Mouse (Mus musculus): ENCODE results near the gene Mccc2. TPM values are rescaled to one million over a fixed set of nuclear protein-coding genes. Genes with fewer than 3 reads are reported as not detected.
"Not testable (repeated sequence)": the region's sequence is repeated elsewhere in the genome, so short reads cannot be mapped to it uniquely, and the experiment has no call there.

Gene Mccc2
- 11.2 and 13.3 TPM in 2 replicates for polyA plus RNA-seq (2012; rRNA removed)

GRCm38 (mm10) chr13:100014906-100015895, at the start of gene Mccc2:
TSS of gene Mccc2 (minus strand) at chr13:100015639.
- WGBS: under 1% methylated on average over 47 of the region's 47 CpGs

GRCm38 (mm10) chr13:100063936-100064335, 48.5 kb upstream of the Mccc2 start:
- DNase-seq (ENCODE audit: low read depth, low spot score): no peak
- WGBS: 92% methylated on average over 3 of the region's 3 CpGs

More at GRCm38 (mm10) chr13:100014906-100015895, at the start of gene Mccc2:
- DNase-seq (ENCODE audit: low read depth, low spot score): peak; percentile 86

GRCm38 (mm10) chr13:100057738-100058137, 42.3 kb upstream of the Mccc2 start:
- 93% methylated on average over 8 of the region's 8 CpGs for WGBS
- not testable (repeated sequence) for DNase-seq (ENCODE audit: low read depth, low spot score)

GRCm38 (mm10) chr13:100026013-100026412, 10.6 kb upstream of the Mccc2 start:
- DNase-seq (ENCODE audit: low read depth, low spot score): no peak
- 72% methylated on average over 6 of the region's 6 CpGs for WGBS

GRCm38 (mm10) chr13:100016891-100017290, 1.5 kb upstream of the Mccc2 start:
- no peak for DNase-seq (ENCODE audit: low read depth, low spot score)

GRCm38 (mm10) chr13:100015937-100016336, 498 bp upstream of the Mccc2 start:
- WGBS: 5% methylated on average over 8 of the region's 8 CpGs
- DNase-seq (ENCODE audit: low read depth, low spot score): no peak

More at GRCm38 (mm10) chr13:100016891-100017290, 1.5 kb upstream of the Mccc2 start:
- WGBS: 85% methylated on average over 9 of the region's 9 CpGs

GRCm38 (mm10) chr13:100005911-100006496, 9.4 kb downstream of the Mccc2 start:
- WGBS: 66% methylated on average over 12 of the region's 12 CpGs
- no peak for DNase-seq (ENCODE audit: low read depth, low spot score)

GRCm38 (mm10) chr13:100001790-100002196, 13.6 kb downstream of the Mccc2 start:
- peak; percentile 64 for DNase-seq (ENCODE audit: low read depth, low spot score)
- 26% methylated on average over 5 of the region's 5 CpGs for WGBS

- WGBS: 75% methylated on average over 3 of the region's 3 CpGs
- no peak for DNase-seq (ENCODE audit: low read depth, low spot score)
These were observed 16.4 kb downstream of the Mccc2 start for GRCm38 (mm10) chr13:99999078-99999477.

GRCm38 (mm10) chr13:99998099-99998498, 17.3 kb downstream of the Mccc2 start:
- no peak for DNase-seq (ENCODE audit: low read depth, low spot score)
- WGBS: 91% methylated on average over 3 of the region's 3 CpGs

- 77% methylated on average over 4 of the region's 4 CpGs for WGBS
- DNase-seq (ENCODE audit: low read depth, low spot score): no peak
These were observed 25.8 kb downstream of the Mccc2 start for GRCm38 (mm10) chr13:99989592-99989991.

- WGBS: 93% methylated on average over 1 of the region's 1 CpGs
- DNase-seq (ENCODE audit: low read depth, low spot score): no peak
These were observed 32.1 kb downstream of the Mccc2 start for GRCm38 (mm10) chr13:99983320-99983719.

- DNase-seq (ENCODE audit: low read depth, low spot score): no peak
- 52% methylated on average over 2 of the region's 2 CpGs for WGBS
These were observed 36.0 kb downstream of the Mccc2 start for GRCm38 (mm10) chr13:99979406-99979805.

- no peak for DNase-seq (ENCODE audit: low read depth, low spot score)
- 94% methylated on average over 5 of the region's 5 CpGs for WGBS
These were observed 45.4 kb downstream of the Mccc2 start for GRCm38 (mm10) chr13:99970089-99970488.

GRCm38 (mm10) chr13:99967013-99967678, 48.3 kb downstream of the Mccc2 start:
- 90% methylated on average over 11 of the region's 11 CpGs for WGBS
- no peak for DNase-seq (ENCODE audit: low read depth, low spot score)

- 85% methylated on average over 6 of the region's 6 CpGs for WGBS
- no peak for DNase-seq (ENCODE audit: low read depth, low spot score)
These were observed 51.6 kb downstream of the Mccc2 start for GRCm38 (mm10) chr13:99963814-99964213.

- 91% methylated on average over 4 of the region's 4 CpGs for WGBS
- no peak for DNase-seq (ENCODE audit: low read depth, low spot score)
These were observed 53.8 kb downstream of the Mccc2 start for GRCm38 (mm10) chr13:99961661-99962060.

- DNase-seq (ENCODE audit: low read depth, low spot score): no peak
- 100% methylated on average over 1 of the region's 1 CpGs for WGBS
These were observed 59.9 kb downstream of the Mccc2 start for GRCm38 (mm10) chr13:99955591-99955944.

GRCm38 (mm10) chr13:99954902-99955590, 60.4 kb downstream of the Mccc2 start:
- DNase-seq (ENCODE audit: low read depth, low spot score): no peak
- WGBS: 94% methylated on average over 5 of the region's 5 CpGs

GRCm38 (mm10) chr13:99947417-99947816, 68.0 kb downstream of the Mccc2 start:
- no peak for DNase-seq (ENCODE audit: low read depth, low spot score)
- WGBS: 90% methylated on average over 4 of the region's 4 CpGs
